Mouse (Mus musculus): ENCODE measurements around the gene Crot. TPM values are rescaled to one million over a fixed set of nuclear protein-coding genes. Genes with fewer than 3 reads are reported as not detected.

The Crot gene
- total RNA-seq, 2 experiments from 2014 or later = 6.4 to 15.5 TPM

Other genes with a start within 250 kb of the Crot start
- gene Abcb1b, start 199.2 kb downstream of the Crot start, total RNA-seq (2015; ENCODE audit: low replicate concordance) = 0.84 TPM in 1 of 2 replicates, not detected in the other
- 4.4 TPM in 1 of 2 replicates, not detected in the other for gene Abcb1b, start 199.2 kb downstream of the Crot start, total RNA-seq (2017; ENCODE audit: low replicate concordance)
- gene Abcb4, start 103.6 kb downstream of the Crot start, total RNA-seq (2015; ENCODE audit: low replicate concordance) = 218 and 229 TPM in 2 replicates
- 428 and 435 TPM in 2 replicates for gene Abcb4, start 103.6 kb downstream of the Crot start, total RNA-seq (2017; ENCODE audit: low replicate concordance)
- gene Tmem243, start 103.3 kb upstream of the Crot start, total RNA-seq (2015; ENCODE audit: low replicate concordance) = 16.9 and 19.7 TPM in 2 replicates
- 3.2 and 4.1 TPM in 2 replicates for gene Tmem243, start 103.3 kb upstream of the Crot start, total RNA-seq (2017; ENCODE audit: low replicate concordance)
- 32.8 and 39.0 TPM in 2 replicates for gene Dmtf1, start 164.5 kb upstream of the Crot start, total RNA-seq (2015; ENCODE audit: low replicate concordance)
- 27.2 and 47.4 TPM in 2 replicates for gene Dmtf1, start 164.5 kb upstream of the Crot start, total RNA-seq (2017; ENCODE audit: low replicate concordance)